Mouse (Mus musculus) forebrain, embryonic 15.5 days (tissue): ENCODE results near the gene Zbtb8os. TPM values are rescaled to one million over a fixed set of nuclear protein-coding genes. Genes with fewer than 3 reads are reported as not detected.

ENCODE experiments used
- ATAC-seq: fragments of 200-750 bp; cut with Nextera tagmentation; replicated peaks from 2 replicates; pipeline ENCODE4 v1.8.0; 2017; ENCODE audit warnings: mild to moderate bottlenecking, moderate TSS enrichment, moderate library complexity
- H3K27ac ChIP-seq: fragments of 300-500 bp; sonication (generic); replicated peaks from 2 replicates; pipeline ENCODE4 v1.5.1; 2015; ENCODE audit warnings: mild to moderate bottlenecking, inconsistent platforms
- H3K27me3 ChIP-seq: fragments of 300-500 bp; sonication (generic); 2 replicates; pipeline ENCODE4 v1.6.1; 2015; ENCODE audit warnings: inconsistent platforms
- H3K36me3 ChIP-seq: fragments of 300-500 bp; sonication (generic); 2 replicates; pipeline ENCODE4 v1.6.1; 2015; ENCODE audit warnings: mild to moderate bottlenecking, inconsistent platforms
- H3K4me1 ChIP-seq: fragments of 300-500 bp; sonication (generic); 2 replicates; pipeline ENCODE4 v1.6.1; 2015; ENCODE audit warnings: inconsistent platforms
- H3K4me2 ChIP-seq: fragments of 300-500 bp; sonication (generic); replicated peaks from 2 replicates; pipeline ENCODE4 v1.6.1; 2015; ENCODE audit warnings: mild to moderate bottlenecking, inconsistent platforms
- H3K4me3 ChIP-seq: fragments of 300-500 bp; sonication (generic); 2 replicates; pipeline ENCODE4 v1.5.1; 2015; ENCODE audit warnings: mild to moderate bottlenecking, inconsistent platforms
- H3K9ac ChIP-seq: fragments of 300-500 bp; sonication (generic); replicated peaks from 2 replicates; pipeline ENCODE4 v1.6.1; 2015; ENCODE audit warnings: mild to moderate bottlenecking, inconsistent platforms
- H3K9me3 ChIP-seq: fragments of 300-500 bp; sonication (generic); 2 replicates; pipeline ENCODE4 v1.6.1; 2016; ENCODE audit warnings: inconsistent platforms
- WGBS: fragments of 180-500 bp; shearing (Covaris S2); methylation state at CpG from one replicate; pipeline ENCODE4 v1.1.7; 2015; ENCODE audit warnings: mixed read lengths; 5-methylcytosine and 5-hydroxymethylcytosine counted together
- polyA plus RNA-seq: library from polyadenylated mRNA; unstranded; fragments of >200 nt; fragmentation: Nextera tagmentation; extraction: Ambion mirVana; gene quantifications from 2 replicates; pipeline ENCODE4 v1.2.1, GENCODE M21; 2015

Gene Zbtb8os
- 28.7 and 29.1 TPM in 2 replicates for polyA plus RNA-seq

- peak; percentile 99 for ATAC-seq
- under 1% methylated on average over 73 of the region's 73 CpGs for WGBS
- Histone ChIP-seq H3K9me3 (no peaks in the 10 kb centered on the region), H3K9ac (peak within 1 kb of the TSS; percentile 83), H3K36me3 (peaks cover 15% of the 10 kb centered on the region), H3K27me3 (no peaks in the 10 kb centered on the region), H3K27ac (peak within 1 kb of the TSS; percentile 100), H3K4me2 (peak within 1 kb of the TSS; percentile 88), H3K4me1 (peaks cover 40% of the 10 kb centered on the region), H3K4me3 (peak within 1 kb of the TSS; percentile 98)
These were observed at the start of gene Zbtb8os, which contains the start of gene Rbbp4 for GRCm38 (mm10) chr4:129335216-129336074. Gene Zbtb8os, plus strand, starts transcription at chr4:129335695. Gene Rbbp4, minus strand, starts transcription at chr4:129335370.

GRCm38 (mm10) chr4:129286001-129286682 is 49.4 kb upstream of the Zbtb8os start:
- no peak overlapping the region for H3K27ac ChIP-seq
- ATAC-seq = 0 out of 2 replicates have a peak, but pooled peaks have one; percentile 29
- H3K4me3 ChIP-seq = 0 out of 2 replicates have a peak overlapping the region, but pooled peaks have one; percentile 44
- H3K36me3 ChIP-seq = no peaks in the 10 kb centered on the region
- H3K9me3 ChIP-seq = no peaks in the 10 kb centered on the region
- H3K4me1 ChIP-seq = peaks cover 17% of the 10 kb centered on the region
- no peaks in the 10 kb centered on the region for H3K27me3 ChIP-seq
- no peak overlapping the region for H3K9ac ChIP-seq
- 58% methylated on average over 5 of the region's 5 CpGs for WGBS
- H3K4me2 ChIP-seq = peak overlapping the region; percentile 84

DNA sequence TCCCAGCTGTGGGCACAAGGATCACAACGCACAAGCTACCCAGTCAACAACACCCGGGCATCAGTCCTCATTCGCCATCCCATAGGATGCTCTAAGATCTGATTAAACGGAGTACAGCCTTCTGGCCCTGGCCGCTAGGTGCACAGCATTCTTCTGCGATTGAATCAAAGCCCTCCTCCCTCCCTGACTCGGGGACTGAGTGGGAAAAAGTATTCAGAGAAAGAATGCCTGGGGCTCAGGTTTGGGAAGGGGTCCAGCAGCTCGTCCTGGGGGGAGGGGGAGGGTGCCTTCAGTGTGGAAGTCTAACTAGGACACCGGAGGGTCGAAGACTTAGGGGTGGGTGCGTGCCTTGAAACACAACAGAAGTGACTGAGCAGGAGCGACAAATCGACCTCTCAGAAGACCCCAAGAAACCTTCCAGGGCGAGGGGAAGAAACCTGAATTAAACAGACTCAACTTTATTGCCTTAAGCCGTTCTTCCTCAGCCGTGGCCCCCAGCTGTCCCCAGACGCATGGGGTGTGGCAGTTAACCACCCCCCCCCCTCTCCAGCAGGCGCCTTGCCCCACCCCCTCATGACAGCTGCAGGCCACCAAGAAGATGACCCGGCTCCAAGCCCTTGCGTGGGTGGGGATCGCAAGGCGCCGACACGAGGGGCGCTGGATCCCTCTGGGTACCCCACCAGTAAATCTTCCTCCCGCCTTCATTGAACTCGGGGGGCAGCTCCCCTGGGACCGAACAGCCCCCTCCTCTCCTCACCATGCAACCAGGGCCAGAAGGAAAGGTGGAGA is 48.6 kb upstream of the Zbtb8os start:
- no peak for ATAC-seq
- Histone ChIP-seq H3K4me1 (peaks cover 17% of the 10 kb centered on the region), H3K9me3 (no peaks in the 10 kb centered on the region), H3K27ac (no peak overlapping the region), H3K27me3 (no peaks in the 10 kb centered on the region), H3K9ac (peak overlapping the region; percentile 51), H3K4me2 (peak overlapping the region; percentile 84), H3K4me3 (peak overlapping the region; percentile 44), H3K36me3 (no peaks in the 10 kb centered on the region)
- 1% methylated on average over 27 of the region's 28 CpGs for WGBS

DNA sequence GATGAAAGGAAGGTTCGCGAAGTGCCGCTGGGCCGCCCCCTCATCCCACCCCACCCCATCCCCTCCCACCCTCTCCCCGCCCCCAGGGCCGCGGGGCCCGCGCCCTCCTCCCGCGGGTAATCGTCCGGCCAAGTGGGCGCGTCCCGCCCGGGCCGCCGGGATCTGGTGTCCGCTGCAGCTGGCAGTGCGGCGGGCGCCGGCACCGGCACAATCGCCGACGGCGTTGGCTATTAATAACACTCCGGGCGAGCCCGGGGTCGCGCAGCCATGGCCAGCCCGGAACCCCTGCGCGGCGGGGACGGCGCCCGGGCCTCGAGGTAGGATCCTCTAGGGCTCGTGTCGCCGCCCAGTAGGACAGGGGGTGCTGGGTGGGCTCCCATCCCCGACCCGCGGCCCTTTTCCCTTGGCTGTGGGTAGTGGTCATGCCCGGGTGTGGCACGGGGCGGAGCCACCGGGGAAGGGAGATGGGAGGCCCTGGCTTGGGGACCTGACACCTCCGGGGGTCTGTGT is 48.0 kb upstream of the Zbtb8os start, which contains the start of gene Sync:
Sync (plus strand) TSS at position 146 of the 510 bp plus-strand sequence.
- no peaks in the 10 kb centered on the region for H3K36me3 ChIP-seq
- 0 out of 2 replicates have a peak, but pooled peaks have one; percentile 23 for ATAC-seq

GRCm38 (mm10) chr4:129288067-129288466 is 47.4 kb upstream of the Zbtb8os start:
- H3K4me3 ChIP-seq = no peak overlapping the region

More for the DNA sequence above, 48.0 kb upstream of the Zbtb8os start, which contains the start of gene Sync:
- peak within 1 kb of the TSS; percentile 51 for H3K9ac ChIP-seq
- no peaks in the 10 kb centered on the region for H3K27me3 ChIP-seq
- no peaks in the 10 kb centered on the region for H3K9me3 ChIP-seq
- peak within 1 kb of the TSS; percentile 84 for H3K4me2 ChIP-seq
- peaks cover 17% of the 10 kb centered on the region for H3K4me1 ChIP-seq
- H3K4me3 ChIP-seq = peak within 1 kb of the TSS; percentile 44
- WGBS = under 1% methylated on average over 44 of the region's 53 CpGs
- no peak within 1 kb of the TSS for H3K27ac ChIP-seq

GRCm38 (mm10) chr4:129289671-129290070 is 45.8 kb upstream of the Zbtb8os start:
- Histone ChIP-seq H3K9me3 (no peaks in the 10 kb centered on the region), H3K4me3 (no peak overlapping the region), H3K9ac (no peak overlapping the region), H3K36me3 (no peaks in the 10 kb centered on the region), H3K4me2 (no peak overlapping the region), H3K4me1 (peaks cover 17% of the 10 kb centered on the region), H3K27ac (no peak overlapping the region), H3K27me3 (no peaks in the 10 kb centered on the region)
- 91% methylated on average over 8 of the region's 8 CpGs for WGBS
- ATAC-seq = no peak

More at GRCm38 (mm10) chr4:129288067-129288466, 47.4 kb upstream of the Zbtb8os start:
- H3K36me3 ChIP-seq = no peaks in the 10 kb centered on the region
- H3K27ac ChIP-seq = no peak overlapping the region
- peaks cover 17% of the 10 kb centered on the region for H3K4me1 ChIP-seq
- 20% methylated on average over 3 of the region's 3 CpGs for WGBS
- H3K9ac ChIP-seq = no peak overlapping the region
- no peaks in the 10 kb centered on the region for H3K27me3 ChIP-seq
- H3K4me2 ChIP-seq = peak overlapping the region; percentile 84; the same call in 1 of the 2 replicates
- no peaks in the 10 kb centered on the region for H3K9me3 ChIP-seq
- no peak for ATAC-seq

- Histone ChIP-seq H3K27ac (no peak overlapping the region), H3K4me2 (no peak overlapping the region), H3K4me3 (no peak overlapping the region), H3K36me3 (no peaks in the 10 kb centered on the region), H3K27me3 (no peaks in the 10 kb centered on the region), H3K9me3 (no peaks in the 10 kb centered on the region), H3K4me1 (no peaks in the 10 kb centered on the region), H3K9ac (no peak overlapping the region)
- no peak for ATAC-seq
- 73% methylated on average over 7 of the region's 7 CpGs for WGBS
These were observed 42.7 kb upstream of the Zbtb8os start for GRCm38 (mm10) chr4:129292831-129293230.

DNA sequence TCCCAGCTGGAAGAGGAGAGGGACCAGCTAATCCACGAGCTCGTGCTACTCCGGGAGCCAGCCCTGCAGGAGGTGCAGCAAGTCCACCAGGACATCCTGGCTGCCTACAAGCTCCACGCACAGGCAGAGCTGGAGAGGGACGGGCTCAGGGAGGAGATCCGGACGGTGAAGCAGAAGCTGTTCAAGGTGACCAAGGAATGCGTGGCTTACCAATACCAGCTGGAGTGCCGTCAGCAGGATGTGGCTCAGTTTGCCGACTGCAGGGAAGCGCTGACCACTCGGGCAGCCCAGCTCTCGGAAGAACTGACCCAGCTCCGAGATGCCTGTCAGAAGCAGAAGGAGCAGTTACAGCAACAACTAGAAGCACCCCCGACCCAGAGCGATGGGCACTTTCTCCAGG is 41.8 kb upstream of the Zbtb8os start:
- Histone ChIP-seq H3K36me3 (no peaks in the 10 kb centered on the region), H3K4me3 (no peak overlapping the region), H3K4me1 (peaks cover 5% of the 10 kb centered on the region), H3K9ac (no peak overlapping the region), H3K4me2 (no peak overlapping the region), H3K9me3 (no peaks in the 10 kb centered on the region), H3K27me3 (no peaks in the 10 kb centered on the region), H3K27ac (no peak overlapping the region)
- ATAC-seq = no peak
- 44% methylated on average over 16 of the region's 16 CpGs for WGBS

GRCm38 (mm10) chr4:129295188-129295587 is 40.3 kb upstream of the Zbtb8os start:
- no peak overlapping the region for H3K27ac ChIP-seq
- ATAC-seq = no peak
- no peaks in the 10 kb centered on the region for H3K9me3 ChIP-seq
- no peak overlapping the region for H3K4me3 ChIP-seq
- no peaks in the 10 kb centered on the region for H3K36me3 ChIP-seq
- H3K4me2 ChIP-seq = no peak overlapping the region
- H3K27me3 ChIP-seq = no peaks in the 10 kb centered on the region
- WGBS = 99% methylated on average over 2 of the region's 2 CpGs
- no peak overlapping the region for H3K9ac ChIP-seq
- H3K4me1 ChIP-seq = peaks cover 10% of the 10 kb centered on the region

DNA sequence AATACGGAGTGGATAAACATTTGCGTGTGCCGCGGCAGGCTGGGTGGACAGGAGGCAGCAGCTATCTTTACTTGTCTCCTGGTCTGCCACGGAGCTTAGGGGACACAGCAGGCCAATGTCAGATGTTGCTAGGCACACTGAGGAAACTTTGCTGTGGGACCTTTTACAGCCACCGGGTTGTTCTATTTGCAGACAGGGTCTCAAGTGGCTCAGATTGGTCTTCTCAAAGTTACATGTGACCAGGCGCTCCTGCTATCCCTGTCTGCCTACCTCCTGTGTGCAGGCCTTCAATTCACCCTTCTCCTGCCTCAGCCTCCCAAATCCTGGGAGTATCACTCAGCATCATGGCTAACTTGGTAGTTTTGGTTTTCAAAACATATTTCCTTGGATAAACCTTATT is 39.4 kb upstream of the Zbtb8os start:
- peaks cover 10% of the 10 kb centered on the region for H3K4me1 ChIP-seq
- ATAC-seq = no peak
- no peak overlapping the region for H3K4me3 ChIP-seq
- H3K36me3 ChIP-seq = no peaks in the 10 kb centered on the region
- H3K9ac ChIP-seq = no peak overlapping the region
- 91% methylated on average over 7 of the region's 7 CpGs for WGBS
- no peaks in the 10 kb centered on the region for H3K9me3 ChIP-seq
- no peak overlapping the region for H3K4me2 ChIP-seq
- no peak overlapping the region for H3K27ac ChIP-seq
- no peaks in the 10 kb centered on the region for H3K27me3 ChIP-seq

DNA sequence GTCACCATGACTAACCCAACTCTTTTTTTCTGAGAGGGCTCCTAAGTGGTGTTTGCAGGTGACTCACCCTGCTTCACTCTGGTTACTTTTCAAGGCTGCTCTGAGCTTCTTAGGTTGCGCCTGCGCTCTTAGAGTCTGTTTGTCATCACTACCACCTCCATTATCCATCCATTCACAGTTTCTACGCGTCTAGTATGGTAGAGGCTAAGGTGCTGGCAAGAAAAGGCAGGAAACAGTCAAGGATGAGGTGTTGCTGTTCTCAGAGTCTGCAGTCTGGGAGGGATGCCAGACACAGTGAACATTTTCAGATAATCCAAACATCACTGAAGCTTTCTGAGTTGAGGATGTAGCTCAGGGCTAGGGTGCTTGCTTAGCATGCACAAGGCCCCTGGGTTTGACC is 37.8 kb upstream of the Zbtb8os start:
- WGBS = 87% methylated on average over 4 of the region's 4 CpGs
- H3K36me3 ChIP-seq = no peaks in the 10 kb centered on the region

More for the DNA sequence above, 37.8 kb upstream of the Zbtb8os start:
- no peaks in the 10 kb centered on the region for H3K27me3 ChIP-seq
- H3K4me2 ChIP-seq = no peak overlapping the region
- no peak overlapping the region for H3K9ac ChIP-seq
- H3K4me3 ChIP-seq = no peak overlapping the region
- H3K27ac ChIP-seq = no peak overlapping the region
- no peaks in the 10 kb centered on the region for H3K9me3 ChIP-seq
- ATAC-seq = no peak
- peaks cover 10% of the 10 kb centered on the region for H3K4me1 ChIP-seq
